Mouse (Mus musculus): Measurements from ENCODE around the gene Polr3h. TPM values are rescaled to one million over a fixed set of nuclear protein-coding genes. Genes with fewer than 3 reads are reported as not detected.

Polr3h gene
- polyA plus RNA-seq, 1 experiment from 2014 or later: 80.8 TPM

DNA sequence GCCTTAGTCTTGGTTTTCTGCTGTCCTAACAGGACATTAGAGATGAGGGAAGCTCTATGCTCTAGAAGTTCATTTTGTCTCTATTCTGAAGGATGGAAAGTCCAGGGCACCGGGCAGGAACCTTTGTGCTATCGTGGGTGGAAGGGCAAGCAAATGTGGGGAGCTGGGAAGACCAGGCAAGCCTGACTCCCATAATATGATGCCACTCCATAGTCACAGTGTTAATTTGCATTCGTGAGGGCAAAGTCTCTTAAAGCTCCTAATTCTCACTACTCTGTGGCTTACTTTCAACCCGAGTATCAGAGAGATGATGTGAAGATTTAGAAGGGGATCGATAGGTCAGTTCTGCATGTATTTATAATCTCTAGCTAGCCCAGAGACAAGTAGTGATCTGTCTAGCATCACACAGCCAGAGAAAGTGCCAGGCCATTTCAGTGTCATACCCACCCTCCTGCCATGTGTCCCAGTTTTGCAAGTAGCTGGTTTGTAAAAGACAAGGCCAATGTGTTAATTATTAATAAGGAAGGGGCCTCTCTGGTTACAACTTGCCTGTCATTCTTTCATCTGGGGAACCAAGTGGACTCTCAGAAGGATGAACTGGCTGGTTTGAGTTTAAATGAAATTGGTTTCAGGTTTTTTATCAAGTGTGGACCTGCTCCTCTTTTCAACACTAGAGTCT lies 28.3 kb downstream of the Polr3h start:
- Histone ChIP-seq H3K4me3 (no peak overlapping the region), H3K4me1 (no peaks in the 10 kb centered on the region), H3K27me3 (ENCODE audit: low read depth, poor library complexity, severe bottlenecking) (no peaks in the 10 kb centered on the region), H3K9me3 (replicated peaks) (no peaks in the 10 kb centered on the region), H3K27ac (replicated peaks) (no peak overlapping the region), H3K36me3 (peaks cover 96% of the 10 kb centered on the region)
- DNase-seq (ENCODE audit: low spot score): no peak
- WGBS: 90% methylated on average over 5 of the region's 5 CpGs

DNA sequence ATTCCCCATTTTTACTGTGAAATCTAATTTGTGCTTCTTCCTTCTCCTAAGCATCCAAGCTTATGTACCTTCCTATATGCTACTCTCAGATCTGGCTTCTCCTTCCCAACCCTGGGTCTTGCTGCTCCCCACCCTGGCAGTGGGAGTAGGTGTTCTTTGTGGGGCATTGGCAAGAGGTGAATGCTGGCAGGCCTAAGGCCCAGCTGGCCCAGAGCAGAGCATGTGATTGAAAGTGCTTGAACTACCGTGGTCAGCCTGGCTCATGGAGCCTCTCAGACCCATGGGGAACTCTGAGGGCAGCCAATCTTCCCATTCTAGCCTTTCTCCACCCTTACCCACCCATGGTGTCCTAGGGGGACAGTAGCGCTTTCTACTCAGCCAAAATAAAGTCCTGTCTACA lies 29.6 kb downstream of the Polr3h start:
- WGBS: 96% methylated on average over 2 of the region's 2 CpGs
- no peak overlapping the region for H3K4me3 ChIP-seq
- H3K27me3 ChIP-seq (ENCODE audit: low read depth, poor library complexity, severe bottlenecking): no peaks in the 10 kb centered on the region
- H3K9me3 ChIP-seq (replicated peaks): no peaks in the 10 kb centered on the region
- H3K4me1 ChIP-seq: no peaks in the 10 kb centered on the region
- no peak for DNase-seq (ENCODE audit: low spot score)
- H3K36me3 ChIP-seq: peaks cover 95% of the 10 kb centered on the region
- H3K27ac ChIP-seq (replicated peaks): no peak overlapping the region

DNA sequence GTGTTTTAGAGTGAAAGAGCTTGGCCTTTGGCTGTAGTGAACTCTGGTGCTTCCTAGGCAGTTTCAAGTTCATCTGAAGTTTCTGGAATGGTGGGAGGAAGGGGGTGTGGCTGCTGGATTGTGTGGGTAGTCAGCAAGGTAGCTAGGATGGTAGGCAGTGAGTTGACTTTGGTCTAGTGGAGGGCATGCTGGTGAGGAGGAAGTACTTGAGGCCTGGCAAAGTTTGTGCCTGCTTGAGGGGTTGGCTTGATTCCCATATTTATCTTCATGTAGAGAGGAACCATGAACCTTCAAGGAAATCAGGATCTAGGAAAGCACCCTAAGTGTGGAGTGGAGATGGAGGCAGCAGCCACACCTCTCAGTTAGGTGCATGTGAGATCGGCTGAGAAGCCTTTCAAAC lies 32.0 kb downstream of the Polr3h start:
- Histone ChIP-seq H3K36me3 (peaks cover 95% of the 10 kb centered on the region), H3K4me1 (no peaks in the 10 kb centered on the region), H3K27me3 (ENCODE audit: low read depth, poor library complexity, severe bottlenecking) (no peaks in the 10 kb centered on the region), H3K27ac (replicated peaks) (no peak overlapping the region), H3K9me3 (replicated peaks) (no peaks in the 10 kb centered on the region), H3K4me3 (no peak overlapping the region)
- 93% methylated on average over 1 of the region's 1 CpGs for WGBS
- DNase-seq (ENCODE audit: low spot score): no peak

DNA sequence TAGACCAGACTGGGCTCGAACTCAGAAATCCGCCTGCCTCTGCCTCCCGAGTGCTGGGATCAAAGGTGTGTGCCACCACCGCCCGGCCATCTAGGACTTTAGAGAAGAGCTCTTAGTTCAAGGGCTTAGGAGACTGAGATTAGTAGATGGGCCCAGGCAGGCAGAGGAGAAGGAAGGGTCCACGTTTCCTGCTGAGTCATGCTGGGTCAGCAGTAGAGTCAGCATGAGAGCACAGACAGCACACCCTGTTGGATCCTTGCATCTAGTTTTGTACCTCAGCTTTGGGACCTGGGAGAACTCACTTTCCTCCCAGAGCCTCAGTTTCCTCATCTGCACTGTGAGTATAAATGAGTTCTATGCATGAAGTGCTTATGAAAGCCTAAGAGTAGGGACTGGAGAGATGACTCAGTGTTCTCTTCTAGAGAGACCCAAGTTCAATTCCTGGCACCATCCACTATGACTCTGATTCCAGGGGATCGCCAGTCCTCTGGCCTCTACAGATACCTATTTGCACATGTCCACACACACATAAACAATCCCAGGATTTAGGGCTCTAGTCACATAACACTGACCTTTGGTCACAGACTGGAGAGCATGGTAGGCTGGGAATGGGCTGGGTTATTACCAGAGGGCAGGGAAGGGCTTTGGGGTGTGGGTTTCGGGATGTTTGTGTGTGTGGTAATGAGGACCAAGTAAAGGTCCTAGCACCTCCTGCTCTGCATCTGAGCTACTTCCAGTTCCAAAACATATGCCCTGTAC lies 34.0 kb downstream of the Polr3h start:
- H3K36me3 ChIP-seq: peaks cover 92% of the 10 kb centered on the region
- no peaks in the 10 kb centered on the region for H3K27me3 ChIP-seq (ENCODE audit: low read depth, poor library complexity, severe bottlenecking)
- no peak for DNase-seq (ENCODE audit: low spot score)
- H3K4me1 ChIP-seq: no peaks in the 10 kb centered on the region
- WGBS: 93% methylated on average over 8 of the region's 8 CpGs
- no peaks in the 10 kb centered on the region for H3K9me3 ChIP-seq (replicated peaks)
- H3K27ac ChIP-seq (replicated peaks): no peak overlapping the region
- H3K4me3 ChIP-seq: no peak overlapping the region

DNA sequence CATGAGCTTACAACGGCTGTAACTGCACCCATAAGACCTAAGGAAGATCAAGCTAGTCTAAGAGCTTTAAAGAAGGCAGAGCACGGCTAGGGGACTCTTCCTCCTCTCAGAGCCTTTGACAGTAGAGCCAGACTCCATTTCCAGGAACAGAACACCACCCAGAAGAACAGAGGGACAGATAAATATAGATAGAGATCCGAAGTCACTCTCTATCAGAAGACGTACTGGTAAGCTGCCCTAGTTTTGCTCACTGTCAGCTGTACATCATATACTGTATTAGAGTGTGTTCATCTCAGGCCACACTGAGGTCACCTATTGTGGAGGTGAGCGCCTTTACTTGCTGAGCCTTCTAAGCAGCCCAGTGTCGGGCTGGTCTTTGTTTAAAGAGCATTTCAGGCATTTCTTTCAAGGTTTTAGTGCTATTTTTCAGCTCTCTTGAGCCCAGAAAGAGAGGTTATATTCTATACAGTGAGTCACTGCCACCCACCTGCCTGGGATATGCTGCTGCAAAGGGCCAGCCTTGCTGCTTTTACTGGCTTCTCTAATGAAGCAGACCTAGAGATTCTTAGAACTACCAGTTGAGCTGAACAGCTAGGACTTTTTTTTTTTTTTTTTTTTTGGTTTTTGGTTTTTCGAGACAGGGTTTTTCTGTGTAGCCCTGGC lies 34.8 kb downstream of the Polr3h start:
- 89% methylated on average over 7 of the region's 7 CpGs for WGBS
- Histone ChIP-seq H3K36me3 (peaks cover 90% of the 10 kb centered on the region), H3K9me3 (replicated peaks) (no peaks in the 10 kb centered on the region), H3K27ac (replicated peaks) (no peak overlapping the region), H3K4me1 (no peaks in the 10 kb centered on the region), H3K4me3 (no peak overlapping the region), H3K27me3 (ENCODE audit: low read depth, poor library complexity, severe bottlenecking) (no peaks in the 10 kb centered on the region)
- no peak for DNase-seq (ENCODE audit: low spot score)

DNA sequence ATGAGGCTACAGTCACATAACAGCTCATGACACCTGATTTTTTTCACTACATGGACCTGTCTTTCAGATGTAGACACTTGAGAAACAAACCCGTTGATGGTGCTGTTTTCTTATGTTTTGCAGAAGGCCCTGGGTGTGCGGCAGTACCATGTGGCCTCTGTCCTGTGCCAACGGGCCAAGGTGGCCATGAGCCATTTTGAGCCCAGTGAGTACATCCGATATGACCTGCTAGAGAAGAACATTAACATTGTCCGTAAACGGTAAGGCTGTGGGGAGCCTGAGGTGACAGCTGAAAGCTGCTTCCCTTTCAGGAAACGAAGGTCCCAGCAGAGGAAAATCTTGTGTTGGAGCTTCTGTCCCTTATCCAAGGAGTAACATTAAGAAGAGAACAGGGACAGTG lies 36.9 kb downstream of the Polr3h start:
- Histone ChIP-seq H3K36me3 (peaks cover 77% of the 10 kb centered on the region), H3K4me3 (no peak overlapping the region), H3K27me3 (ENCODE audit: low read depth, poor library complexity, severe bottlenecking) (no peaks in the 10 kb centered on the region), H3K4me1 (no peaks in the 10 kb centered on the region), H3K9me3 (replicated peaks) (no peaks in the 10 kb centered on the region), H3K27ac (replicated peaks) (no peak overlapping the region)
- 96% methylated on average over 7 of the region's 7 CpGs for WGBS
- DNase-seq (ENCODE audit: low spot score): no peak

DNA sequence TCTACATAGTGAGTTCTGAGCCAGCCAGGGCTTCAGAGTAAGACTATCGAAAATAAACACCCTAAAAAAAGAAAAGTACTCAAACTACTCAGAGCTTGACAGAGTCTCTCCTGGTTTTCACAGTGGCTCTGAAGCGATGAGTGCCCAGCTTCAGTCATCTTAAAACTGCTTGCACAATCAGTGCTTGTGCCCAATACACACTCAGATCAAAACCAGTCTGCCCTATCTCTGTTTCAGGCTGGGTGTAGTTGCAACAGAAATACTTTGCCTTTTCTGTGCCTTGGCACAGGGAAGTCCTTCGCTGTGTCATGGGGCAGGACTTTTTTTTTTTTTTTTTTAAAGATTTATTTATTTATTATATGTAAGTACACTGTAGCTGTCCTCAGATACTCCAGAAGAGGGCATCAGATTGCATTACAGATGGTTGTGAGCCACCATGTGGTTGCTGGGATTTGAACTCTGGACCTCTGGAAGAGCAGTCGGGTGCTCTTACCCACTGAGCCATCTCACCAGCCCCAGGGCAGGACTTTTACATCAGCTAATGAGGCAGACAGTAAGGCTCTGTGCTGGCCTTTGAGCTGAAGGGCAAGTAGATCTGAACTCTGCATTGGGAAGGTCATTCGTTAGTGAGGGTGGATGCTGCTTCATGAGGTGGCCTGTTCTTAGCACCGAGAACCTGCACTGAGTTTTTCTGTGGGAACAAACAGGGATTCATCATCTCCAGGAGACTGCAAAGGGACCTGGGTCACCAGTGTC lies 39.1 kb downstream of the Polr3h start:
- no peaks in the 10 kb centered on the region for H3K9me3 ChIP-seq (replicated peaks)
- peaks cover 64% of the 10 kb centered on the region for H3K36me3 ChIP-seq
- no peaks in the 10 kb centered on the region for H3K4me1 ChIP-seq
- H3K4me3 ChIP-seq: no peak overlapping the region
- no peak for DNase-seq (ENCODE audit: low spot score)
- WGBS: 95% methylated on average over 6 of the region's 6 CpGs
- no peak overlapping the region for H3K27ac ChIP-seq (replicated peaks)
- H3K27me3 ChIP-seq (ENCODE audit: low read depth, poor library complexity, severe bottlenecking): no peaks in the 10 kb centered on the region

DNA sequence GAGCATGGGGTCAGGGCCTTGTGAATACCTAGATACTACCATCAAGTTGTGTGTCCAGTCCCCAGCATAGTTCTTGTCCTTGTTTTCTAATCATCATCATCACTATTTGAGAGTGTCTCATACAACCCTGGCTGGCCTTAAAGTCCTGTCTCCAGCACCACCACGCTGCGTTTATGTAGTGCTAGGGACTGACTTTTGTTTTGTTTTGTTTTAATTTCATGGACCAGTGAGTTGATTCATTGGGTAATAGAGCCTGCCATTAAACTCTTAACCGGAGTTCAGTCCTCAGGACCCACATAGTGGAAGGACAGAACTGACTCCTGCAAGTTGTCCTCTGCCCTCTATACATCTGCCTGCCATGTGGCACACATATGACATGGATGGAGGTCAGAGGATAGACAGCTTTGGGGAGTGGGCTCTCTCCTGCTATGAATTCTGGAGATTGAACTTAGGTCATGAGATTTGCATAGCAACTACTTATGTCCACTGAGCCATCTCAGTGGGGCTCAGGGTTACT lies 40.6 kb downstream of the Polr3h start:
- WGBS: 80% methylated on average over 3 of the region's 3 CpGs
- Histone ChIP-seq H3K4me1 (no peaks in the 10 kb centered on the region), H3K4me3 (no peak overlapping the region), H3K27me3 (ENCODE audit: low read depth, poor library complexity, severe bottlenecking) (no peaks in the 10 kb centered on the region), H3K36me3 (peaks cover 50% of the 10 kb centered on the region), H3K27ac (replicated peaks) (no peak overlapping the region), H3K9me3 (replicated peaks) (no peaks in the 10 kb centered on the region)
- no peak for DNase-seq (ENCODE audit: low spot score)

DNA sequence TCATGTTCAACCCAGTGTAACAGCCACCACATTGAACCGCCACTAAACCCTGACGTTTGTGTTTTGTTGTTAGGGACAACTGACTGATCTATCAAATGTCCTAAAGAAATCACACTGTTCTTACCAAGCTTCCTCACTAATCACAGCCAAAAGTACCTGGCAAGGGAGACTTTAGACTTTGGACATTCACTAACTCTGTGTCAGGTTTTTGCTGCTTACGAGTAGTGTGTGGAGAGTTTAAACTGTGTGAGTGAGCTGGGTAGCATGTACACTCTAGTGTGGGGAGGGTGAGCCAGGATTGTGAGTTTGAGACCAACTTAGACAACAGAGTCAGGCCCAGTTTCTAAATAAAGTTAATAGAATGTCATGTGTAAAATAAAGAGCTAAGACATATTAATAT lies 43.7 kb downstream of the Polr3h start:
- no peak overlapping the region for H3K27ac ChIP-seq (replicated peaks)
- H3K4me3 ChIP-seq: no peak overlapping the region
- peaks cover 25% of the 10 kb centered on the region for H3K36me3 ChIP-seq
- DNase-seq (ENCODE audit: low spot score): no peak
- peaks cover 6% of the 10 kb centered on the region; the same call in 1 of the 2 replicates for H3K4me1 ChIP-seq
- H3K27me3 ChIP-seq (ENCODE audit: low read depth, poor library complexity, severe bottlenecking): no peaks in the 10 kb centered on the region
- WGBS: 93% methylated on average over 3 of the region's 3 CpGs
- H3K9me3 ChIP-seq (replicated peaks): no peaks in the 10 kb centered on the region

DNA sequence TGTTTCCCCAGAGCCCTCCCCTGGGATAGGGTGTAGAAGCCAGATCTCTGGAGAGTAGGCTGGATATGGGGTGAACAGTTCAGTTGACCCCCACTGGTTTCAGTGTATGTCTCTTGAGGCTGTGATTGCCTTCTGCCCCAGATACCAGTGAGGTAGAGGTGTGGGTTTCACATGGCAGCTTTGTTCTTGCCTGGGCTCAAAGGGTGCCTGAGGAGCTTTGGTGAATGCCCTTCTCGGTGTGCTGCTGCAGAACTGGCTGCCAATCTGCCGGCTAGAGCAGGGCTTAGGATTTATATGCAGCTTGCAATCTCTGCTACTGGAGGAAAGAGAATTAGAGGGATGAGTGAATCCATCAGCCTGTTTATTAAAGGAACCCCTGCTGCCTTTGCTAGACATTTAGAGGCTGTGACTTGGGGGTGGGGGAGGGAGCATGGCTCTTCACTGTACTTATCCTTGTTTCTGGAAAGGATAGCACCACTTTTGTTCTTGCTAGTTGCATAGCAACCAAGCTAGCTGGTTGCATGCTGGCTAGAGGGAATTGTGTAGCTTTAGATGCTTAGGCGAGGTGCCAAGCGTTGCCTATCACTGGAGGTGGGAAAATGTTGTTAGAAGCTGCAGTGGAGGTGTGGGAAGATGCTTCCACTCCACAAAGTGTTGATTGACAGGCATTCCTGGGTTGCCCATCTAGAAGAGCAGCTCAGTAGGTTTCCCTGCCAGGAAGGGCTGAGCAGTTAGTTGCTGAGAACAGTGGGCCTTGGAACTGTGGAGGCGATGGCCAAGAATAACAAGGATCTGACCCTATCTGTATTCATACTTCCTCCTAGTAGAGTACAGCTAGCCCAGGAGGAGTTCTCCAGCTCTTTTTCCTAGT lies 46.3 kb downstream of the Polr3h start:
- Histone ChIP-seq H3K9me3 (replicated peaks) (no peaks in the 10 kb centered on the region), H3K27ac (replicated peaks) (no peak overlapping the region), H3K4me1 (peaks cover 7% of the 10 kb centered on the region; the same call in 1 of the 2 replicates), H3K36me3 (peaks cover 18% of the 10 kb centered on the region), H3K4me3 (no peak overlapping the region), H3K27me3 (ENCODE audit: low read depth, poor library complexity, severe bottlenecking) (no peaks in the 10 kb centered on the region)
- 77% methylated on average over 5 of the region's 5 CpGs for WGBS
- no peak for DNase-seq (ENCODE audit: low spot score)

DNA sequence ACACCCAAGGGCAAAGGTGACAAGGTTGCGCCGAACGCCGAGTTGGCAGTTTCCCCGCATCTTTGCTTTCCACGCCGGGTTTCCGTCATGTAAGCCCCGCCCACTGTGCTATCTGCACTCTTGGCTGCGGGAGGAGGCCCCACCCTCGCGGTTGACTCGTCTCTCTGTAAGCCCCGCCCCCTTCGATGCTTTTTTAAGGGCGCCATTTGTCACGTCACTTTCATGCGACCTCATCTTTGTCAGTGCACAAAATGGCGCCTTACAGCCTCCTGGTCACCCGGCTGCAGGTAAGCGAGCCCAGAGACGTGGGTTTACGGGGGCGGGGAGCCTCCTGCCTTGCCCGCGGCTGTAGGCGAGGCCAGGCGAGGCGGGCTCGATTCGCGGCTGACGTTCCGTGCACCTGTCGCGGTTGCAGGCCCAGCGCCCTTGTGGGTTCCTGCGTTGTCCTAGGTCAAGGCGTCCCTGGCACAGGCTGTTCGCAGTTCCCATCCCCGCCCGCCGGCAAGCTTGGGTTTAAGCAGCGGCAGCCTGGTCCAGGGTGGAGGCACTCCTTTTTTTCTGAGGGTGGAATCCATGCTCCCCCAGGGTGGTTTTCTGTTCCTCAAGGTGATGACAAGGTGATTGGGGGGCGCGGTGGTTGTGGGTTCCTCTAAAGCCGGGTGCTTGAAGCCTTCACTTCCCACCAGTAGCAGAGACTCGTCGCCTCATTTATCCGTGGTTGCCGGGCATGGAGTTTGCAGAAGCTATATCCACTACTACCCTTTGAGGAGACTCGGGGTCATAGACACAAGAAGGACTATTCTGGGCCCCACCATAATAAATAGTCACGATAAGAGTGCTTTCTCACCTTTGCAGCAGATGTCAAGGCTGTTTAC lies 53.5 kb downstream of the Polr3h start, which contains the start of gene Aco2:
Aco2 (plus strand) TSS at position 48 of the 875 bp plus-strand sequence.
- Histone ChIP-seq H3K36me3 (peaks cover 37% of the 10 kb centered on the region), H3K27me3 (ENCODE audit: low read depth, poor library complexity, severe bottlenecking) (no peaks in the 10 kb centered on the region), H3K9me3 (replicated peaks) (no peaks in the 10 kb centered on the region), H3K4me3 (peak within 1 kb of the TSS; percentile 99), H3K27ac (replicated peaks) (peak within 1 kb of the TSS; percentile 97), H3K4me1 (peaks cover 27% of the 10 kb centered on the region)
- under 1% methylated on average over 53 of the region's 53 CpGs for WGBS
- DNase-seq (ENCODE audit: low spot score): peak; percentile 96

Data from midbrain, embryonic 10.5 days (tissue).